Mouse (Mus musculus) megakaryocyte, embryonic 14.5 days (primary cell): ENCODE measurements at regions not wholly inside any gene's neighbourhood (a gene's known extent, or its start where the extent isn't known, plus 50 kb on each side); places are given as distances from the start of the nearest gene placed in this dataset.

ENCODE experiments used
- FLI1 ChIP-seq: IDR thresholded peaks from 2 replicates; pipeline ENCODE4 v1.6.1; 2012; ENCODE audit warnings: low read length, inconsistent platforms, mixed read lengths
- GATA1 ChIP-seq: IDR thresholded peaks from 3 replicates; pipeline ENCODE4 v1.6.1; 2012; ENCODE audit warnings: mixed read lengths, low read length, inconsistent platforms, borderline replicate concordance

DNA sequence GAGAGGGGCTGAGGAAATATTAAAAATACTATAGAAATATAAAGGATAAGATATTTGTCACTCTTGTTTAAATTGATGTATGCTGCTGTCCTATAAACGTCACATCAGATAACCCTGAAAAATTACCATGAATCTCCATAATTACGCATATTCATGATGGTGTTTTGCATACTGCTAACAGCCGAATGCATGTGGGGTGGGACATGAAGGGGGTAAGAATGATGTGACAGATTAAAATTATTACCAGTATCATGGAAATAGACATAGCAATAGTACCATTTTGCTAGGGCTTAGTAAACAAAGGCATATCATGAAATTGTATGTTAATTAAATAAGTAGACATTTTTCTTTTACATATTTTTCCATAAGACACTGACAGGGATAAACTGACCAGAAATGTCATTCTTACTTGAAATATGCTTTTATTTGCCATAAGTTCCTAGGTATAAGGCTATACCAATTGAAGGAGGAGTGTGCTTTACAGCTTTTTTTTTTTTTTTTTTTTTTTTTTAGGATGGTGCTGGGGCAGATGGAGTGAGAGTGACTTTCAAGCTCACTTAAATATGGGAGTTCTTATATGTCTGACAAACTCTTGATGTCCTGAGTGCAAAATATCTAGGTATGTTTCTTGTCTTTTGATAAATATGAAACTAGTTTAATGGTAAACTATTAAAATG lies 349.8 kb upstream of the Tmem161b start:
- no peak for TF ChIP-seq FLI1
- TF ChIP-seq GATA1, result no peak
